Mouse (Mus musculus): Measurements from ENCODE around the gene Rnf34. TPM values are rescaled to one million over a fixed set of nuclear protein-coding genes. Genes with fewer than 3 reads are reported as not detected.

Rnf34 gene
- polyA plus RNA-seq, 1 experiment from 2014 or later, result 37.1 TPM

- DNase-seq (ENCODE audit: low spot score), result no peak
- Histone ChIP-seq H3K9ac (ENCODE audit: low read depth, low read length) (peak overlapping the region; percentile 91), H3K9me3 (ENCODE audit: control insufficient read depth, low read length) (no peaks in the 10 kb centered on the region), H3K4me3 (ENCODE audit: low read depth, low read length) (peak overlapping the region; percentile 83), H3K27ac (replicated peaks; ENCODE audit: low read depth, low read length) (peak overlapping the region; percentile 91), H3K27me3 (replicated peaks; ENCODE audit: control insufficient read depth, insufficient read depth, low read length) (no peaks in the 10 kb centered on the region), H3K36me3 (ENCODE audit: control insufficient read depth, insufficient read depth, low read length) (no peaks in the 10 kb centered on the region), H3K4me2 (ENCODE audit: low read depth, low read length) (peak overlapping the region; percentile 88), H3K4me1 (ENCODE audit: control insufficient read depth, insufficient read depth, low read length) (peaks cover 14% of the 10 kb centered on the region)
- 5% methylated on average over 13 of the region's 33 CpGs for WGBS
- ATAC-seq (ENCODE audit: low read depth), result no peak
Measured at GRCm38 (mm10) chr5:122900558-122901171, 50.8 kb downstream of the Rnf34 start.

- H3K9ac ChIP-seq (ENCODE audit: low read depth, low read length), result peak overlapping the region; percentile 91
- no peak for ATAC-seq (ENCODE audit: low read depth)
- peak overlapping the region; percentile 91; the same call in 1 of the 2 replicates for H3K27ac ChIP-seq (replicated peaks; ENCODE audit: low read depth, low read length)
- H3K4me3 ChIP-seq (ENCODE audit: low read depth, low read length), result peak overlapping the region; percentile 83
- H3K4me1 ChIP-seq (ENCODE audit: control insufficient read depth, insufficient read depth, low read length), result peaks cover 14% of the 10 kb centered on the region
- WGBS, result 56% methylated on average over 11 of the region's 11 CpGs
- no peaks in the 10 kb centered on the region for H3K27me3 ChIP-seq (replicated peaks; ENCODE audit: control insufficient read depth, insufficient read depth, low read length)
- H3K36me3 ChIP-seq (ENCODE audit: control insufficient read depth, insufficient read depth, low read length), result no peaks in the 10 kb centered on the region
- no peak for DNase-seq (ENCODE audit: low spot score)
- H3K9me3 ChIP-seq (ENCODE audit: control insufficient read depth, low read length), result no peaks in the 10 kb centered on the region
- H3K4me2 ChIP-seq (ENCODE audit: low read depth, low read length), result peak overlapping the region; percentile 88
Measured at GRCm38 (mm10) chr5:122901179-122901578, 51.3 kb downstream of the Rnf34 start.

GRCm38 (mm10) chr5:122901666-122902065, 51.8 kb downstream of the Rnf34 start:
- no peak overlapping the region for H3K27ac ChIP-seq (replicated peaks; ENCODE audit: low read depth, low read length)
- no peaks in the 10 kb centered on the region for H3K36me3 ChIP-seq (ENCODE audit: control insufficient read depth, insufficient read depth, low read length)
- no peak for DNase-seq (ENCODE audit: low spot score)
- H3K27me3 ChIP-seq (replicated peaks; ENCODE audit: control insufficient read depth, insufficient read depth, low read length), result no peaks in the 10 kb centered on the region
- no peak for ATAC-seq (ENCODE audit: low read depth)
- no peak overlapping the region for H3K4me3 ChIP-seq (ENCODE audit: low read depth, low read length)
- H3K9ac ChIP-seq (ENCODE audit: low read depth, low read length), result no peak overlapping the region
- H3K4me2 ChIP-seq (ENCODE audit: low read depth, low read length), result no peak overlapping the region
- H3K9me3 ChIP-seq (ENCODE audit: control insufficient read depth, low read length), result no peaks in the 10 kb centered on the region
- H3K4me1 ChIP-seq (ENCODE audit: control insufficient read depth, insufficient read depth, low read length), result peaks cover 14% of the 10 kb centered on the region
- WGBS, result 50% methylated on average over 3 of the region's 3 CpGs

GRCm38 (mm10) chr5:122902228-122902627, 52.4 kb downstream of the Rnf34 start:
- Histone ChIP-seq H3K9ac (ENCODE audit: low read depth, low read length) (no peak overlapping the region), H3K27ac (replicated peaks; ENCODE audit: low read depth, low read length) (no peak overlapping the region), H3K4me3 (ENCODE audit: low read depth, low read length) (no peak overlapping the region), H3K4me1 (ENCODE audit: control insufficient read depth, insufficient read depth, low read length) (peaks cover 14% of the 10 kb centered on the region), H3K4me2 (ENCODE audit: low read depth, low read length) (no peak overlapping the region), H3K9me3 (ENCODE audit: control insufficient read depth, low read length) (no peaks in the 10 kb centered on the region), H3K36me3 (ENCODE audit: control insufficient read depth, insufficient read depth, low read length) (no peaks in the 10 kb centered on the region), H3K27me3 (replicated peaks; ENCODE audit: control insufficient read depth, insufficient read depth, low read length) (no peaks in the 10 kb centered on the region)
- 80% methylated on average over 6 of the region's 6 CpGs for WGBS
- no peak for DNase-seq (ENCODE audit: low spot score)
- no peak for ATAC-seq (ENCODE audit: low read depth)

GRCm38 (mm10) chr5:122903165-122903564, 53.3 kb downstream of the Rnf34 start:
- Histone ChIP-seq H3K27me3 (replicated peaks; ENCODE audit: control insufficient read depth, insufficient read depth, low read length) (no peaks in the 10 kb centered on the region), H3K4me3 (ENCODE audit: low read depth, low read length) (no peak overlapping the region), H3K4me2 (ENCODE audit: low read depth, low read length) (no peak overlapping the region), H3K36me3 (ENCODE audit: control insufficient read depth, insufficient read depth, low read length) (no peaks in the 10 kb centered on the region), H3K9ac (ENCODE audit: low read depth, low read length) (no peak overlapping the region), H3K9me3 (ENCODE audit: control insufficient read depth, low read length) (no peaks in the 10 kb centered on the region), H3K27ac (replicated peaks; ENCODE audit: low read depth, low read length) (no peak overlapping the region), H3K4me1 (ENCODE audit: control insufficient read depth, insufficient read depth, low read length) (peaks cover 10% of the 10 kb centered on the region)
- ATAC-seq (ENCODE audit: low read depth) (no peak), DNase-seq (ENCODE audit: low spot score) (no peak)
- 45% methylated on average over 5 of the region's 5 CpGs for WGBS

GRCm38 (mm10) chr5:122907182-122907581, 57.3 kb downstream of the Rnf34 start:
- Histone ChIP-seq H3K4me2 (ENCODE audit: low read depth, low read length) (no peak overlapping the region), H3K27ac (replicated peaks; ENCODE audit: low read depth, low read length) (no peak overlapping the region), H3K36me3 (ENCODE audit: control insufficient read depth, insufficient read depth, low read length) (no peaks in the 10 kb centered on the region), H3K9me3 (ENCODE audit: control insufficient read depth, low read length) (no peaks in the 10 kb centered on the region), H3K4me1 (ENCODE audit: control insufficient read depth, insufficient read depth, low read length) (no peaks in the 10 kb centered on the region), H3K27me3 (replicated peaks; ENCODE audit: control insufficient read depth, insufficient read depth, low read length) (no peaks in the 10 kb centered on the region), H3K4me3 (ENCODE audit: low read depth, low read length) (no peak overlapping the region), H3K9ac (ENCODE audit: low read depth, low read length) (no peak overlapping the region)
- ATAC-seq (ENCODE audit: low read depth) (no peak), DNase-seq (ENCODE audit: low spot score) (no peak)
- WGBS, result 78% methylated on average over 1 of the region's 1 CpGs

DNA sequence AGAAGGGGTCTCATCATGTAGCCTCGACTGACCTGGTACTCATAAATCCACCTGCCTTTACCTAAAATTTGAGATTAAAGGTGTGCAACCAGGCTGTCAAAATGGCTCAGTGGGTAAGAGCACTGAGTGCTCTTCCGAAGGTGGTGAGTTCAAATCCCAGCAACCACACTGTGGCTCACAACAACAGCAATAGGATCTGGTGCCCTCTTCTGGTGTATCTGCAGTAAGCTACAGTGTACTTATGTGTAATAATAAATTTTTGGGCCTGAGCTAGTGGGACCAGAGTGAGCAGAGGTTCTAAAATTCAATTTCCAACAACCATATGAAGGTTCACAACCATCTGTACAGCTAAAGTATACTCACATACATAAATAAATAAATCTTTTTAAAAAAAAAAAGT, 58.2 kb downstream of the Rnf34 start:
- 86% methylated on average over 2 of the region's 2 CpGs for WGBS
- Histone ChIP-seq H3K9me3 (ENCODE audit: control insufficient read depth, low read length) (no peaks in the 10 kb centered on the region), H3K36me3 (ENCODE audit: control insufficient read depth, insufficient read depth, low read length) (no peaks in the 10 kb centered on the region), H3K27ac (replicated peaks; ENCODE audit: low read depth, low read length) (no peak overlapping the region), H3K9ac (ENCODE audit: low read depth, low read length) (no peak overlapping the region), H3K27me3 (replicated peaks; ENCODE audit: control insufficient read depth, insufficient read depth, low read length) (no peaks in the 10 kb centered on the region), H3K4me1 (ENCODE audit: control insufficient read depth, insufficient read depth, low read length) (no peaks in the 10 kb centered on the region), H3K4me3 (ENCODE audit: low read depth, low read length) (no peak overlapping the region), H3K4me2 (ENCODE audit: low read depth, low read length) (no peak overlapping the region)
- no peak for DNase-seq (ENCODE audit: low spot score)
- no peak for ATAC-seq (ENCODE audit: low read depth)

DNA sequence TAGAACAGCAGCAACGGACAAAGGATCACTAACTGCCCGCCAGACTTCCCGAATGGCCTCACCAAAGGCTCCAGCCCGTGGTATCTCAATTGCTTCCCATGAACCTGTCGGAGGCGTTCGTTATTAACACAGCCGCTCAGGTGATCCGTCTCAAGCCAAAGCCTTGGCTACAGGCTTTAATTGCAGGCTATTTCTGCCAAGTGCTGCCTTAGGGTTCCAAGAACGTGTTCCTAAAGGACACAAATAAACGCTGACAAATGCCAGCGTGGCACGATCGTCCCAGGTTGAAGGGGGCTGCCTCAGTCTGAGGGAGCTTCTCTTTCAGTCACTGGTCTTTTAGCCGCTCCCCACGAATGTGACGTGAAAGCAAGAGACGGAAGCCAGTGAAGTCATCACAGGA, 59.6 kb downstream of the Rnf34 start:
- Histone ChIP-seq H3K9me3 (ENCODE audit: control insufficient read depth, low read length) (no peaks in the 10 kb centered on the region), H3K27me3 (replicated peaks; ENCODE audit: control insufficient read depth, insufficient read depth, low read length) (no peaks in the 10 kb centered on the region), H3K36me3 (ENCODE audit: control insufficient read depth, insufficient read depth, low read length) (no peaks in the 10 kb centered on the region), H3K9ac (ENCODE audit: low read depth, low read length) (no peak overlapping the region), H3K4me2 (ENCODE audit: low read depth, low read length) (no peak overlapping the region), H3K4me3 (ENCODE audit: low read depth, low read length) (no peak overlapping the region), H3K27ac (replicated peaks; ENCODE audit: low read depth, low read length) (no peak overlapping the region), H3K4me1 (ENCODE audit: control insufficient read depth, insufficient read depth, low read length) (no peaks in the 10 kb centered on the region)
- WGBS, result 88% methylated on average over 18 of the region's 18 CpGs
- DNase-seq (ENCODE audit: low spot score) (no peak), ATAC-seq (ENCODE audit: low read depth) (no peak)

- no peak overlapping the region for H3K27ac ChIP-seq (replicated peaks; ENCODE audit: low read depth, low read length)
- H3K9me3 ChIP-seq (ENCODE audit: control insufficient read depth, low read length), result no peaks in the 10 kb centered on the region
- WGBS, result 90% methylated on average over 4 of the region's 4 CpGs
- H3K36me3 ChIP-seq (ENCODE audit: control insufficient read depth, insufficient read depth, low read length), result no peaks in the 10 kb centered on the region
- H3K4me3 ChIP-seq (ENCODE audit: low read depth, low read length), result no peak overlapping the region
- H3K4me2 ChIP-seq (ENCODE audit: low read depth, low read length), result no peak overlapping the region
- H3K9ac ChIP-seq (ENCODE audit: low read depth, low read length), result no peak overlapping the region
- no peaks in the 10 kb centered on the region for H3K27me3 ChIP-seq (replicated peaks; ENCODE audit: control insufficient read depth, insufficient read depth, low read length)
- no peak for DNase-seq (ENCODE audit: low spot score)
- no peaks in the 10 kb centered on the region for H3K4me1 ChIP-seq (ENCODE audit: control insufficient read depth, insufficient read depth, low read length)
- ATAC-seq (ENCODE audit: low read depth), result no peak
Measured at GRCm38 (mm10) chr5:122912863-122913262, 63.0 kb downstream of the Rnf34 start.

All from embryonic facial prominence, embryonic 14.5 days (tissue).